Mouse (Mus musculus) G1E (cell line): Measurements from ENCODE around the gene Dlx5.

ENCODE experiments used
- CTCF ChIP-seq: IDR thresholded peaks from 2 replicates; pipeline ENCODE4 v1.5.1; 2012; ENCODE audit warnings: low read depth, low read length, inconsistent platforms, mixed read lengths
- GATA1 ChIP-seq: IDR thresholded peaks from 2 replicates; pipeline ENCODE4 v1.6.1; 2012; ENCODE audit warnings: borderline replicate concordance, low read length, inconsistent platforms, mixed read lengths
- POLR2AphosphoS5 ChIP-seq: IDR thresholded peaks from 2 replicates; pipeline ENCODE4 v1.6.1; 2012; ENCODE audit warnings: low read depth, low read length, inconsistent platforms; ENCODE audit not compliant: insufficient replicate concordance

DNA sequence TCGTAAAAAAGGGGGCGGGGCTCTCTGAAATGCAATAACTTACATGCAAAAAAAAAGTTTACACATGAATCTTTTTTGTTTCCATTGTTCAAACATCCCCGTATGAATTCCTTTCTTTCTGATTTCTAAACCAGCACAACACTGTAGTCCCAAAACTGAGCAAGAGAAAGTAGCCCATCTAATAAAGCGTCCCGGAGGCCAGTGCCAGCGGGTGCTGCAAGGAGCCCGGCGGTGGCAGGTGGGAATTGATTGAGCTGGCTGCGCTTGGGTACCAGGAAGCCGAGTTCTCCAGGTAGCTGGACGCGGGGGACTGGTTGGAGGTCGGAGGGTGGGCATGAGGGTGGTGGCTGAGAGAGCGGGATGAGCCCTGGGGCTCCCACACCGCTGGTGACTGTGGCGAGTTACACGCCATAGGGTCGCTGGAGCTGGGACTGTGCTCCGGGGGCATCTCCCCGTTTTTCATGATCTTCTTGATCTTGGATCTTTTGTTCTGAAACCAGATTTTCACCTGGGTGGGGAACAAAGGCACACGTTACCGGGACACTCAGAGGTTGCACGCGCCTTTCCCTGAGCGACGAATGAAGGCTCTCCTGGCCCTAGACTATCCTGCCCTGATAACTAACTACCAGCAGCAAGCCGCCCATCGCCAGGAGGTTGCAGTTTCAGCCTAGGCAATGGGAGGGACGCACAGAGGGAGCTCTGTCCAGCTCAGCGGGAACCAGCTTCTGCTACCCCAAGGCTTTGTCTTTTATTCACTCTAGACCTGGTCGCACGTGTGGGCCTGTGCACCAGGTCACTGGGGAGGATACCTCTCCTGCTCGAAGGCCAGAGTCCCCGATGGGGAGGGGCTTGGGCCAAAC, 3.7 kb downstream of the Dlx5 start:
- TF ChIP-seq CTCF (no peak), POLR2AphosphoS5 (no peak), GATA1 (no peak)
